23 mouse cellular contexts compared by ENCODE assay signal in the genomic region with DNA sequence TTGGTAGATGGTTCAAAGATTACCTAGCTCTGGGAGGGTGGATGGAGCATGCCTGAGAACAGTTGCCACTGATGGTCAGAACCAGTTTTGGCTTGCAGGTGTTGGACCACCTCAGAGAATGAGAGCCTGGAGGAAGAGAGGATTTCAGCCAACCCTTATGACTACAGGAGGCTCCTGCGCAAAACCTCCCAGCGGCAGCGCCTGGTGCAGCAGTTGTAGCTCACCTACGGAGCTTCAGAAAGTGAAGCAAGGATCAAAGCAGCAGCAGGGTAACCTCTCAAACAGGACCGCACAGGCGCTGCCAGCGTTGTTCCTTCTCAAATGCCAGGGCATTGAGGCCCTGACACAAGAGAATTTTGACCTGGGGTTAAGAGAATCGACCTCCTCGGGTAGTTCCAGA. TPM values are rescaled to one million over a fixed set of nuclear protein-coding genes. Genes with fewer than 3 reads are reported as not detected.
A peak's percentile ranks its signal among the peaks of the same experiment; 100 is the strongest.
DNase-seq lines count a peak whose midpoint lies in the region; ATAC-seq lines count a peak whose summit lies in the region.
"Had no signal": no experiment of that assay in that cellular context is flagged by ENCODE, and none has a peak within 500 bp of the region (broad histone marks: within the 10 kb centered on the region; RNA-seq: fewer than 3 reads in every experiment).

No protein-coding gene starts in this region.

- no peak overlapping the region for H3K4me2 ChIP-seq in midbrain, embryonic 11.5 days
- H3K4me2 ChIP-seq in forebrain, embryonic 15.5 days (replicated peaks) = no peak overlapping the region
- H3K4me2 ChIP-seq: hindbrain, embryonic 15.5 days; liver, embryonic 11.5 days had no signal

- no peaks in the 10 kb centered on the region for H3K9me3 ChIP-seq in midbrain, embryonic 11.5 days (ENCODE audit: control insufficient read depth, low read length)
- H3K9me3 ChIP-seq in midbrain, embryonic 10.5 days (replicated peaks) = no peaks in the 10 kb centered on the region; the same call in 1 of the 2 replicates
- no peaks in the 10 kb centered on the region for H3K9me3 ChIP-seq in forebrain, embryonic 15.5 days
- H3K9me3 ChIP-seq: heart, embryonic 10.5 days; hindbrain, embryonic 15.5 days had no signal

- peaks cover 47% of the 10 kb centered on the region for H3K27me3 ChIP-seq in midbrain, embryonic 11.5 days (ENCODE audit: control insufficient read depth, insufficient read depth, low read length)
- peaks cover 66% of the 10 kb centered on the region for H3K27me3 ChIP-seq in midbrain, embryonic 10.5 days (ENCODE audit: low read depth, poor library complexity, severe bottlenecking)
- peaks cover 9% of the 10 kb centered on the region for H3K27me3 ChIP-seq in forebrain, embryonic 15.5 days

- DNase-seq in embryo, embryonic 11 days = peak; percentile 21
- DNase-seq in embryo, embryonic 9.5 days (ENCODE audit: extremely low spot score) = no peak
- peak; percentile 86 for DNase-seq in midbrain, embryonic 11.5 days (ENCODE audit: low spot score, missing footprints)
- DNase-seq in midbrain, embryonic 10.5 days (ENCODE audit: low spot score) = no peak
- DNase-seq in ES-CJ7 (ENCODE audit: low read depth, low spot score) = peak; percentile 58
- DNase-seq in ovary, adult 18-20 months (ENCODE audit: low spot score) = no peak
- no peak for DNase-seq in layer of hippocampus, adult 9-10 months (ENCODE audit: low spot score)
- DNase-seq: cerebellum, adult 9-11 months; gastrocnemius, adult 2 months; lung, adult 18-20 months; lung, postnatal 14 days; thymus, postnatal 14 days had no signal

- no peaks in the 10 kb centered on the region for H3K36me3 ChIP-seq in midbrain, embryonic 11.5 days (ENCODE audit: control insufficient read depth, insufficient read depth, low read length)
- no peaks in the 10 kb centered on the region for H3K36me3 ChIP-seq in midbrain, embryonic 10.5 days
- no peaks in the 10 kb centered on the region for H3K36me3 ChIP-seq in forebrain, embryonic 15.5 days
- H3K36me3 ChIP-seq: G1E; heart, embryonic 10.5 days; hindbrain, embryonic 15.5 days had no signal

- ATAC-seq in midbrain, embryonic 11.5 days (ENCODE audit: low FRiP score) = no peak
- ATAC-seq in forebrain, embryonic 15.5 days (replicated peaks) = no peak
- ATAC-seq: CD4-positive, CD25-positive, alpha-beta regulatory T cell, adult 4 months; intestine, postnatal 0 days had no signal

- H3K27ac ChIP-seq in midbrain, embryonic 11.5 days (ENCODE audit: low read depth, low read length) = no peak overlapping the region
- H3K27ac ChIP-seq in midbrain, embryonic 10.5 days (replicated peaks) = no peak overlapping the region
- 0 out of 2 replicates have a peak overlapping the region, but pooled peaks have one; percentile 34 for H3K27ac ChIP-seq in forebrain, embryonic 15.5 days (replicated peaks)
- H3K27ac ChIP-seq: gastrocnemius, adult 2 months; heart, embryonic 10.5 days; hindbrain, embryonic 15.5 days; stomach, postnatal 0 days had no signal

- no peak overlapping the region for H3K4me3 ChIP-seq in midbrain, embryonic 11.5 days (ENCODE audit: low read depth, low read length)
- H3K4me3 ChIP-seq in midbrain, embryonic 10.5 days = no peak overlapping the region
- H3K4me3 ChIP-seq in forebrain, embryonic 15.5 days = no peak overlapping the region
- H3K4me3 ChIP-seq: gastrocnemius, adult 2 months; heart, embryonic 10.5 days; hindbrain, embryonic 15.5 days; megakaryocyte, embryonic 14.5 days had no signal

- peaks cover 11% of the 10 kb centered on the region for H3K4me1 ChIP-seq in midbrain, embryonic 11.5 days (ENCODE audit: control insufficient read depth, insufficient read depth, low read length)
- peaks cover 38% of the 10 kb centered on the region for H3K4me1 ChIP-seq in midbrain, embryonic 10.5 days
- peaks cover 41% of the 10 kb centered on the region for H3K4me1 ChIP-seq in forebrain, embryonic 15.5 days

- WGBS in midbrain, embryonic 11.5 days = 2% methylated on average over 9 of the region's 9 CpGs
- WGBS in midbrain, embryonic 10.5 days = 3% methylated on average over 9 of the region's 9 CpGs
- 10% methylated on average over 9 of the region's 9 CpGs for WGBS in forebrain, embryonic 15.5 days

- H3K9ac ChIP-seq in midbrain, embryonic 11.5 days (ENCODE audit: low read length) = no peak overlapping the region
- no peak overlapping the region for H3K9ac ChIP-seq in forebrain, embryonic 15.5 days (replicated peaks)
- H3K9ac ChIP-seq: hindbrain, embryonic 15.5 days had no signal

RNA-seq across cellular contexts. Expression of gene Gad2, which starts 4.1 kb away (rescaled TPM):
- 15.1 and 24.0 TPM in 2 replicates for polyA plus RNA-seq in midbrain, embryonic 11.5 days (2014; fragmentation: Nextera tagmentation; extraction: Ambion mirVana)
- 4.0 and 13.4 TPM in 2 replicates for polyA plus RNA-seq in midbrain, embryonic 10.5 days (2016; fragmentation: Nextera tagmentation; extraction: Ambion mirVana)
- 70.0 and 78.2 TPM in 2 replicates for polyA plus RNA-seq in forebrain, embryonic 15.5 days (2015; fragmentation: Nextera tagmentation; extraction: Ambion mirVana)
- polyA plus RNA-seq: CD4-positive, CD25-positive, alpha-beta regulatory T cell, adult 4 months; G1E; gonadal fat pad, adult 2 months; intestine, postnatal 0 days; kidney, embryonic 16.5 days; liver, embryonic 11.5 days had no signal

Comparison
In these comparisons a context has a peak if more than half of its experiments do, and no peak if none do; other contexts are left out.
1. DNase-seq: peak in embryo, embryonic 11 days (single experiment), midbrain, embryonic 11.5 days (single experiment) and ES-CJ7 (single experiment); none in embryo, embryonic 9.5 days (single experiment), midbrain, embryonic 10.5 days (single experiment), ovary, adult 18-20 months (single experiment) and layer of hippocampus, adult 9-10 months (single experiment).